Mouse (Mus musculus): ENCODE measurements around the gene Fcho1.

DNA sequence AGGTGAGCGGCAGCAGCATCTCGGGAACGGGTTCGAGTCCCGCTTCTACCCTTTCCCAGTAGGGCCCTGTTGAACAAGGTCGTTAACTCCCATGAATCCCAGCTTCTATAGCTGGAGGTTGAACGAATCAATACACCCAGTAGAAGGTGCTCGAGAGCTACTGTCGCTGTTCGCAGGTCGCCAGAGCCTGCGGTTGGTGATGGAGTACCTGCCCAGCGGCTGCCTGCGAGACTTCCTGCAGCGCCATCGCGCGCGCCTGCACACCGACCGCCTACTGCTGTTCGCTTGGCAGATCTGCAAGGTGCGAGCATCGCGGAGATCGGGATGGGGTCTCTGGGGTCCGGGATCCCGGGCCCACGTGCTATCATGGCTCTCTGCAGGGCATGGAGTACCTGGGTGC lies 39.9 kb downstream of the Fcho1 start:
- no peak for TF ChIP-seq CTCF (IDR thresholded peaks at IDR 0.05; ENCODE audit: low read depth, low read length)
- TF ChIP-seq GATA1 (IDR thresholded peaks at IDR 0.05; ENCODE audit: borderline replicate concordance, low read length): no peak
- TF ChIP-seq TAL1 (conservative IDR thresholded peaks at IDR 0.05; ENCODE audit: low read depth, low read length): no peak
- no peak for TF ChIP-seq POLR2AphosphoS5 (IDR thresholded peaks at IDR 0.05; ENCODE audit: insufficient replicate concordance, low read depth, low read length)

All from G1E (cell line).